Mouse (Mus musculus): Measurements from ENCODE around the gene Efna2. TPM values are rescaled to one million over a fixed set of nuclear protein-coding genes. Genes with fewer than 3 reads are reported as not detected.
A peak's percentile ranks its signal among the peaks of the same experiment; 100 is the strongest.

The Efna2 gene
- polyA plus RNA-seq, 1 experiment from 2014 or later, result 6.5 TPM

GRCm38 (mm10) chr10:80159021-80159560 is 20.2 kb upstream of the Efna2 start:
- peak overlapping the region; percentile 28 for H3K4me3 ChIP-seq (ENCODE audit: low read depth, low read length)
- peaks cover 28% of the 10 kb centered on the region for H3K36me3 ChIP-seq (ENCODE audit: control insufficient read depth, insufficient read depth, low read length)
- peak overlapping the region; percentile 68 for H3K4me2 ChIP-seq (replicated peaks; ENCODE audit: low read depth)
- H3K9ac ChIP-seq (ENCODE audit: low read length), result peak overlapping the region; percentile 41; the same call in 1 of the 2 replicates
- no peak for TF ChIP-seq EP300 (optimal IDR thresholded peaks at IDR 0.05)
- no peak for TF ChIP-seq CTCF (IDR thresholded peaks at IDR 0.05; ENCODE audit: low read depth)
- no peaks in the 10 kb centered on the region for H3K9me3 ChIP-seq (ENCODE audit: control insufficient read depth, low read length)
- no peaks in the 10 kb centered on the region for H3K27me3 ChIP-seq (ENCODE audit: control insufficient read depth, insufficient read depth, low read length)
- peaks cover 16% of the 10 kb centered on the region for H3K4me1 ChIP-seq (replicated peaks; ENCODE audit: control insufficient read depth, insufficient read depth)
- DNase-seq (ENCODE audit: low spot score) (peak; percentile 66), ATAC-seq (ENCODE audit: low FRiP score, low TSS enrichment) (0 out of 2 replicates have a peak, but pooled peaks have one; percentile 4)
- WGBS, result 8% methylated on average over 12 of the region's 12 CpGs
- peak overlapping the region; percentile 97 for H3K27ac ChIP-seq (replicated peaks)

DNA sequence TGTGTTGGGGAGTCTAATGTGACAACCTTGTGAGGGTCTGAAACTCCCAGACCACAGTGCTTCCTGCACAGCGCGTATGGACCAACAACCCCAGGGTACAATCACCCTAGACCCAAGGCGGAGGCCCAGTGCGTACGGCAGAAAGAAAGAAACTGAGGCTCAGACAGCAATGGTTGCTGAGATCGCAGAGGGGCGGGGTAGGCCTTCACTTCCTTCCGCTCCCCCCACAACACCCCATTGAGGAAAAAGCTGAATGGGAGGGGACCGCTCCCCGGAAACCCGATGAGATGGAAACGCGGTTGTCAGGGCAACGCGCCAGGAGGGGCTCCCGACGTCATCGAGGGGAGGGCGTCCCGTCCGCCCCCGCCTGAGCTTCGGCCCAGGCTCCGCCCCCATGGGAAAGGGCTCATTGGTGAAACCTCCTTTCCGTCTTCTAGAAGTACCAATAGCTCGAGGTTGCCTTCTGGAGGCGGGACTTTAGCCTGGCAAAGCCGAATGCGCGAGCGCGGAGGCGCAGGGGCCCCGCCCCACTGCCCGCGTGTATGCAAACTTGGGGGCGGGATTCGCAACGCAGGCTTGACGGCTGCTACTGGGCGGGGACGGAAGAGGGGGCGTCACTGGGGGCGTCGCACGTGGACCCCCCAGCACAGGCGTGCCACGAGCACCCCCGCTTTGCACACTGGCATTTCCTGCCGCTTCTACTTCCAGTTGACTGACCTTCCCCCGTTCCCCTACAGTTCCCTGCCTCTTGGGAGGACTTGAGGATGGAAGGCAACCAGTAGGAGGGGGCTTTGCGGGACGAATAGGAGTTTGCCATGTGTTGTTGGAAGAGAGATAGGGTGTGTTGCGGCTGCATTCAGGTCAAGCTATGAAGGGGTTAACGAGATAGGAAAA is 19.5 kb upstream of the Efna2 start:
- H3K4me2 ChIP-seq (replicated peaks; ENCODE audit: low read depth), result peak overlapping the region; percentile 68
- ATAC-seq (ENCODE audit: low FRiP score, low TSS enrichment) (peak; percentile 74), DNase-seq (ENCODE audit: low spot score) (peak; percentile 98)
- H3K27me3 ChIP-seq (ENCODE audit: control insufficient read depth, insufficient read depth, low read length), result no peaks in the 10 kb centered on the region
- TF ChIP-seq EP300 (optimal IDR thresholded peaks at IDR 0.05) (no peak), CTCF (IDR thresholded peaks at IDR 0.05; ENCODE audit: low read depth) (peak; percentile 19)
- WGBS, result under 1% methylated on average over 54 of the region's 55 CpGs
- H3K9ac ChIP-seq (ENCODE audit: low read length), result peak overlapping the region; percentile 38
- no peaks in the 10 kb centered on the region for H3K9me3 ChIP-seq (ENCODE audit: control insufficient read depth, low read length)
- peaks cover 22% of the 10 kb centered on the region for H3K36me3 ChIP-seq (ENCODE audit: control insufficient read depth, insufficient read depth, low read length)
- H3K27ac ChIP-seq (replicated peaks), result peak overlapping the region; percentile 97
- peaks cover 21% of the 10 kb centered on the region for H3K4me1 ChIP-seq (replicated peaks; ENCODE audit: control insufficient read depth, insufficient read depth)
- peak overlapping the region; percentile 34 for H3K4me3 ChIP-seq (ENCODE audit: low read depth, low read length)

GRCm38 (mm10) chr10:80160455-80161371 is 18.6 kb upstream of the Efna2 start:
- H3K9ac ChIP-seq (ENCODE audit: low read length), result peak overlapping the region; percentile 63
- H3K4me1 ChIP-seq (replicated peaks; ENCODE audit: control insufficient read depth, insufficient read depth), result peaks cover 21% of the 10 kb centered on the region
- peaks cover 14% of the 10 kb centered on the region for H3K36me3 ChIP-seq (ENCODE audit: control insufficient read depth, insufficient read depth, low read length)
- peak overlapping the region; percentile 68 for H3K4me2 ChIP-seq (replicated peaks; ENCODE audit: low read depth)
- DNase-seq (ENCODE audit: low spot score), result peak; percentile 93
- peak overlapping the region; percentile 34 for H3K4me3 ChIP-seq (ENCODE audit: low read depth, low read length)
- peak; percentile 35 for ATAC-seq (ENCODE audit: low FRiP score, low TSS enrichment)
- H3K27ac ChIP-seq (replicated peaks), result peak overlapping the region; percentile 97
- H3K9me3 ChIP-seq (ENCODE audit: control insufficient read depth, low read length), result no peaks in the 10 kb centered on the region
- WGBS, result 2% methylated on average over 32 of the region's 33 CpGs
- TF ChIP-seq EP300 (optimal IDR thresholded peaks at IDR 0.05) (peak; percentile 63), CTCF (IDR thresholded peaks at IDR 0.05; ENCODE audit: low read depth) (no peak)
- H3K27me3 ChIP-seq (ENCODE audit: control insufficient read depth, insufficient read depth, low read length), result no peaks in the 10 kb centered on the region

DNA sequence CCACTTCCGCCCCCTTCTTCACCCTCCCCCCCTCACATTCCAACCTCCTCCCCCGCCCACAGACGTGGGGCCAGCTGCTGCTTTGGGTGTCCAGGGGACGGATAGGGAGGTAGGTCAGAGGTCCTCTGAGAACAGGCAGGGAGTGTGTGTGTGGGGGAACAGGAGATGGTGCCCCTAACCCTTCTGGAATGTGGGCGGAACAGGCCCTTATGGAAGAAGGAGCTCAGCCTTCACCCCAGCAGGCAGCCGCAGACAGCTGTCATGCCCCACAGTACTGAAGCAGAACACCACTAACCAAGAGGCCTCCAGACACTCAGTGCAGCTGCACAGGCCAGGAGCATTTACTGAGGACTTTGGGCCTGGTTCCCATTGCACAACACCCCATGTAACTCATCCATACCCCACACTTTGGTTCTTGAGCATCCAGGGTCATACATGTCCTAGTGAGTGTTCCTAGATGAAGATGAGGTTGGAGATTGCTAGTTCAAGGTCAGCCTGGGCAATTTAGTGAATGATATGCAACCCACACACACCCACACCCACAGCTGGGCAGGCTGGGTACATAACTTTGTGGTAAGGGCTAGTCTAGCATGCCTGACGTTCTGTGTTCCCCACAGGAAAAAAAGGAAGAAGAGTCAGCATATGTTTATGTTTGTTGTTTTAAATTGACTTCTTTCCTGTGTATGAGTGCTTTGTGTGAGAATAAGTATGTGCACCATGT is 17.6 kb upstream of the Efna2 start:
- DNase-seq (ENCODE audit: low spot score) (no peak), ATAC-seq (ENCODE audit: low FRiP score, low TSS enrichment) (no peak; the same call in 1 of the 2 replicates)
- 12% methylated on average over 7 of the region's 7 CpGs for WGBS
- no peaks in the 10 kb centered on the region for H3K9me3 ChIP-seq (ENCODE audit: control insufficient read depth, low read length)
- peak overlapping the region; percentile 97 for H3K27ac ChIP-seq (replicated peaks)
- H3K9ac ChIP-seq (ENCODE audit: low read length), result peak overlapping the region; percentile 63
- H3K4me3 ChIP-seq (ENCODE audit: low read depth, low read length), result peak overlapping the region; percentile 34
- peaks cover 4% of the 10 kb centered on the region for H3K36me3 ChIP-seq (ENCODE audit: control insufficient read depth, insufficient read depth, low read length)
- H3K27me3 ChIP-seq (ENCODE audit: control insufficient read depth, insufficient read depth, low read length), result no peaks in the 10 kb centered on the region
- peak overlapping the region; percentile 68 for H3K4me2 ChIP-seq (replicated peaks; ENCODE audit: low read depth)
- H3K4me1 ChIP-seq (replicated peaks; ENCODE audit: control insufficient read depth, insufficient read depth), result peaks cover 22% of the 10 kb centered on the region
- TF ChIP-seq EP300 (optimal IDR thresholded peaks at IDR 0.05) (no peak), CTCF (IDR thresholded peaks at IDR 0.05; ENCODE audit: low read depth) (no peak)

DNA sequence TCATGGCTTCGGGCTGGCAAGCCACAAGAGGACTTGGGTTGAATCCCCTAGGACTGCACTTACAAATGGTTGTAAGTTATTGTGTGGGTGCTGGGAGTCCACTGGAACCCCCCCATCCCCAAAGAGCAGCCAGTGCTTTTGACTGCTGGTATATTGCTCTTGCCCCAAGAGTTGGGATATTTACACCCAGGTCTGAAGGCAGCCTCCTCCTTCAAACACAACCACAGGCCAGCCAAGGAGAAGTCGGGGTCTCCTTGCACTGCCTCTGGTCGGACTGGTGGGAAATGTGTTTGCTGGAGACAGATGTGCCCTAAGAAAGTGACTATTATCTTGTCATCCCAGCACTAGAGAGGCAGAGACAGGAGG is 17.1 kb upstream of the Efna2 start:
- H3K9me3 ChIP-seq (ENCODE audit: control insufficient read depth, low read length), result no peaks in the 10 kb centered on the region
- H3K27ac ChIP-seq (replicated peaks), result peak overlapping the region; percentile 97
- peak overlapping the region; percentile 35; the same call in 1 of the 2 replicates for H3K9ac ChIP-seq (ENCODE audit: low read length)
- TF ChIP-seq EP300 (optimal IDR thresholded peaks at IDR 0.05) (no peak), CTCF (IDR thresholded peaks at IDR 0.05; ENCODE audit: low read depth) (no peak)
- WGBS, result 71% methylated on average over 3 of the region's 3 CpGs
- ATAC-seq (ENCODE audit: low FRiP score, low TSS enrichment) (no peak), DNase-seq (ENCODE audit: low spot score) (no peak)
- H3K4me1 ChIP-seq (replicated peaks; ENCODE audit: control insufficient read depth, insufficient read depth), result peaks cover 22% of the 10 kb centered on the region
- no peak overlapping the region for H3K4me2 ChIP-seq (replicated peaks; ENCODE audit: low read depth)
- 0 out of 2 replicates have a peak, but pooled peaks cover under 1% of the 10 kb centered on the region for H3K36me3 ChIP-seq (ENCODE audit: control insufficient read depth, insufficient read depth, low read length)
- no peaks in the 10 kb centered on the region for H3K27me3 ChIP-seq (ENCODE audit: control insufficient read depth, insufficient read depth, low read length)
- H3K4me3 ChIP-seq (ENCODE audit: low read depth, low read length), result no peak overlapping the region

Data from stomach, postnatal 0 days (tissue).